Mouse (Mus musculus): ENCODE measurements around the gene Zfp429. TPM values are rescaled to one million over a fixed set of nuclear protein-coding genes. Genes with fewer than 3 reads are reported as not detected.
"Not testable (repeated sequence)": the region's sequence is repeated elsewhere in the genome, so short reads cannot be mapped to it uniquely, and the experiment has no call there.

Zfp429 gene
- polyA plus RNA-seq (2012; rRNA removed) (6.1 and 7.9 TPM in 2 replicates), polyA plus RNA-seq (2014; fragmentation: Nextera tagmentation; extraction: Ambion mirVana) (4.8 and 7.0 TPM in 2 replicates)

GRCm38 (mm10) chr13:67399183-67399903, at the start of gene Zfp429:
Gene Zfp429, minus strand, starts transcription at chr13:67399819.
- 0 out of 2 replicates have a peak, but pooled peaks have one; percentile 31 for TF ChIP-seq POLR2A (IDR thresholded peaks at IDR 0.05; ENCODE audit: borderline replicate concordance, extremely low read depth, insufficient read depth, insufficient read length)
- peak; percentile 80 for DNase-seq (ENCODE audit: low spot score)
- not testable (repeated sequence) for H3K9me3 ChIP-seq (ENCODE audit: control insufficient read depth, low read length); H3K27me3 ChIP-seq (ENCODE audit: control insufficient read depth, insufficient read depth, low read length); H3K36me3 ChIP-seq (ENCODE audit: control insufficient read depth, insufficient read depth, low read length); H3K4me1 ChIP-seq (ENCODE audit: control insufficient read depth, insufficient read depth, low read length); H3K27ac ChIP-seq (replicated peaks; ENCODE audit: low read depth, low read length)
- H3K4me3 ChIP-seq (replicated peaks; ENCODE audit: low read length): peak within 1 kb of the TSS; percentile 54
- H3K4me2 ChIP-seq (replicated peaks; ENCODE audit: low read depth, low read length, severe bottlenecking): peak within 1 kb of the TSS; percentile 45
- peak within 1 kb of the TSS; percentile 62 for H3K9ac ChIP-seq (ENCODE audit: low read depth, low read length, severe bottlenecking)
- WGBS: 4% methylated on average over 14 of the region's 16 CpGs
- ATAC-seq (ENCODE audit: low FRiP score, low read depth): peak; percentile 95

GRCm38 (mm10) chr13:67437095-67437494, 37.5 kb upstream of the Zfp429 start:
- H3K4me2 ChIP-seq (replicated peaks; ENCODE audit: low read depth, low read length, severe bottlenecking); H3K27ac ChIP-seq (replicated peaks; ENCODE audit: low read depth, low read length); H3K27me3 ChIP-seq (ENCODE audit: control insufficient read depth, insufficient read depth, low read length); H3K9me3 ChIP-seq (ENCODE audit: control insufficient read depth, low read length); H3K36me3 ChIP-seq (ENCODE audit: control insufficient read depth, insufficient read depth, low read length); H3K4me3 ChIP-seq (replicated peaks; ENCODE audit: low read length); ATAC-seq (ENCODE audit: low FRiP score, low read depth); DNase-seq (ENCODE audit: low spot score); H3K9ac ChIP-seq (ENCODE audit: low read depth, low read length, severe bottlenecking); H3K4me1 ChIP-seq (ENCODE audit: control insufficient read depth, insufficient read depth, low read length): not testable (repeated sequence)
- WGBS: no CpG with 5 or more reads among the region's 3 CpGs

GRCm38 (mm10) chr13:67428116-67428515, 28.5 kb upstream of the Zfp429 start:
- no peaks in the 10 kb centered on the region for H3K4me1 ChIP-seq (ENCODE audit: control insufficient read depth, insufficient read depth, low read length)
- 64% methylated on average over 3 of the region's 3 CpGs for WGBS

GRCm38 (mm10) chr13:67425699-67426098, 26.1 kb upstream of the Zfp429 start:
- H3K27ac ChIP-seq (replicated peaks; ENCODE audit: low read depth, low read length); ATAC-seq (ENCODE audit: low FRiP score, low read depth); H3K27me3 ChIP-seq (ENCODE audit: control insufficient read depth, insufficient read depth, low read length); H3K36me3 ChIP-seq (ENCODE audit: control insufficient read depth, insufficient read depth, low read length); H3K9me3 ChIP-seq (ENCODE audit: control insufficient read depth, low read length); H3K9ac ChIP-seq (ENCODE audit: low read depth, low read length, severe bottlenecking); H3K4me3 ChIP-seq (replicated peaks; ENCODE audit: low read length); DNase-seq (ENCODE audit: low spot score); H3K4me1 ChIP-seq (ENCODE audit: control insufficient read depth, insufficient read depth, low read length); H3K4me2 ChIP-seq (replicated peaks; ENCODE audit: low read depth, low read length, severe bottlenecking): not testable (repeated sequence)

More at GRCm38 (mm10) chr13:67428116-67428515, 28.5 kb upstream of the Zfp429 start:
- Histone ChIP-seq H3K4me3 (replicated peaks; ENCODE audit: low read length) (no peak overlapping the region), H3K36me3 (ENCODE audit: control insufficient read depth, insufficient read depth, low read length) (no peaks in the 10 kb centered on the region), H3K27me3 (ENCODE audit: control insufficient read depth, insufficient read depth, low read length) (no peaks in the 10 kb centered on the region), H3K27ac (replicated peaks; ENCODE audit: low read depth, low read length) (no peak overlapping the region), H3K9me3 (ENCODE audit: control insufficient read depth, low read length) (no peaks in the 10 kb centered on the region), H3K4me2 (replicated peaks; ENCODE audit: low read depth, low read length, severe bottlenecking) (no peak overlapping the region), H3K9ac (ENCODE audit: low read depth, low read length, severe bottlenecking) (no peak overlapping the region)
- TF ChIP-seq POLR2A (IDR thresholded peaks at IDR 0.05; ENCODE audit: borderline replicate concordance, extremely low read depth, insufficient read depth, insufficient read length): no peak
- no peak for DNase-seq (ENCODE audit: low spot score)
- no peak for ATAC-seq (ENCODE audit: low FRiP score, low read depth)

- H3K9ac ChIP-seq (ENCODE audit: low read depth, low read length, severe bottlenecking); H3K4me2 ChIP-seq (replicated peaks; ENCODE audit: low read depth, low read length, severe bottlenecking); H3K36me3 ChIP-seq (ENCODE audit: control insufficient read depth, insufficient read depth, low read length); ATAC-seq (ENCODE audit: low FRiP score, low read depth); H3K27me3 ChIP-seq (ENCODE audit: control insufficient read depth, insufficient read depth, low read length); H3K4me3 ChIP-seq (replicated peaks; ENCODE audit: low read length); H3K4me1 ChIP-seq (ENCODE audit: control insufficient read depth, insufficient read depth, low read length); H3K27ac ChIP-seq (replicated peaks; ENCODE audit: low read depth, low read length); DNase-seq (ENCODE audit: low spot score); H3K9me3 ChIP-seq (ENCODE audit: control insufficient read depth, low read length): not testable (repeated sequence)
- 92% methylated on average over 2 of the region's 2 CpGs for WGBS
These were observed 22.9 kb upstream of the Zfp429 start for GRCm38 (mm10) chr13:67422532-67422931.
